Mouse (Mus musculus) embryonic facial prominence, embryonic 14.5 days (tissue): ENCODE data around the gene Npas4. TPM values are rescaled to one million over a fixed set of nuclear protein-coding genes. Genes with fewer than 3 reads are reported as not detected.
A peak's percentile ranks its signal among the peaks of the same experiment; 100 is the strongest.

Source experiments
- ATAC-seq: fragments of 200-750 bp; cut with Nextera tagmentation; 2 replicates; pipeline ENCODE4 v1.8.0; 2017; ENCODE audit warnings: low read depth, moderate number of reproducible peaks, moderate TSS enrichment
- DNase-seq: peaks from one replicate; pipeline ENCODE4 v3.0.0-alpha.2; 2015; ENCODE audit warnings: low spot score
- H3K27ac ChIP-seq: fragments of 300-500 bp; sonication (generic); replicated peaks from 2 replicates; pipeline ENCODE4 v1.5.1; 2014; ENCODE audit warnings: low read depth, mild to moderate bottlenecking, low read length, moderate library complexity
- H3K27me3 ChIP-seq: fragments of 300-500 bp; sonication (generic); replicated peaks from 2 replicates; pipeline ENCODE4 v1.6.1; 2014; ENCODE audit warnings: low read length; ENCODE audit not compliant: control insufficient read depth, insufficient read depth
- H3K36me3 ChIP-seq: fragments of 300-500 bp; sonication (generic); 2 replicates; pipeline ENCODE4 v1.6.1; 2014; ENCODE audit warnings: low read length, mixed read lengths; ENCODE audit not compliant: control insufficient read depth, insufficient read depth
- H3K4me1 ChIP-seq: fragments of 300-500 bp; sonication (generic); 2 replicates; pipeline ENCODE4 v1.6.1; 2014; ENCODE audit warnings: antibody characterized with exemption, low read length; ENCODE audit not compliant: control insufficient read depth, insufficient read depth
- H3K4me2 ChIP-seq: fragments of 300-500 bp; sonication (generic); 2 replicates; pipeline ENCODE4 v1.6.1; 2014; ENCODE audit warnings: low read depth, mild to moderate bottlenecking, low read length, moderate library complexity, mixed read lengths
- H3K4me3 ChIP-seq: fragments of 300-500 bp; sonication (generic); 2 replicates; pipeline ENCODE4 v1.5.1; 2014; ENCODE audit warnings: low read depth, mild to moderate bottlenecking, low read length
- H3K9ac ChIP-seq: fragments of 300-500 bp; sonication (generic); 2 replicates; pipeline ENCODE4 v1.6.1; 2014; ENCODE audit warnings: low read depth, mild to moderate bottlenecking, low read length, moderate library complexity, mixed read lengths
- H3K9me3 ChIP-seq: fragments of 300-500 bp; sonication (generic); 2 replicates; pipeline ENCODE4 v1.6.1; 2016; ENCODE audit warnings: low read length; ENCODE audit not compliant: control insufficient read depth
- WGBS: fragments of 180-500 bp; shearing (Covaris S2); extraction: QIAGEN DNeasy Blood & Tissue Kit; methylation state at CpG from one replicate; pipeline ENCODE4 v1.1.7; 2014; 5-methylcytosine and 5-hydroxymethylcytosine counted together
- polyA plus RNA-seq: library from polyadenylated mRNA; unstranded; fragments of >200 nt; fragmentation: Nextera tagmentation; extraction: Ambion mirVana; gene quantifications from 2 replicates; pipeline ENCODE4 v1.2.1, GENCODE M21; 2014

Npas4 gene
- polyA plus RNA-seq, 1 experiment from 2014 or later = 0.07 TPM

- peak; percentile 92 for DNase-seq
- H3K9ac ChIP-seq = peak within 1 kb of the TSS; percentile 69
- ATAC-seq = peak; percentile 93
- H3K4me2 ChIP-seq = peak within 1 kb of the TSS; percentile 76
- H3K4me1 ChIP-seq = peaks cover 5% of the 10 kb centered on the region; the same call in 1 of the 2 replicates
- WGBS = under 1% methylated on average over 27 of the region's 55 CpGs
- peak within 1 kb of the TSS; percentile 67 for H3K4me3 ChIP-seq
- H3K36me3 ChIP-seq = no peaks in the 10 kb centered on the region
- no peaks in the 10 kb centered on the region for H3K9me3 ChIP-seq
- peak within 1 kb of the TSS; percentile 17; the same call in 1 of the 2 replicates for H3K27ac ChIP-seq
- no peaks in the 10 kb centered on the region for H3K27me3 ChIP-seq
These were observed 47.4 kb downstream of the Npas4 start, which contains the start of gene Peli3 for GRCm38 (mm10) chr19:4942551-4943252. TSS of gene Peli3 (minus strand) at chr19:4943127.

- H3K4me1 ChIP-seq = peaks cover 5% of the 10 kb centered on the region; the same call in 1 of the 2 replicates
- H3K36me3 ChIP-seq = peaks cover 5% of the 10 kb centered on the region; the same call in 1 of the 2 replicates
- no peak overlapping the region for H3K27ac ChIP-seq
- 76% methylated on average over 17 of the region's 17 CpGs for WGBS
- no peak for ATAC-seq
- DNase-seq = peak; percentile 48
- H3K9ac ChIP-seq = no peak overlapping the region
- H3K27me3 ChIP-seq = no peaks in the 10 kb centered on the region
- no peak overlapping the region for H3K4me3 ChIP-seq
- no peak overlapping the region for H3K4me2 ChIP-seq
- no peaks in the 10 kb centered on the region for H3K9me3 ChIP-seq
These were observed 52.4 kb downstream of the Npas4 start for GRCm38 (mm10) chr19:4937444-4938310.

DNA sequence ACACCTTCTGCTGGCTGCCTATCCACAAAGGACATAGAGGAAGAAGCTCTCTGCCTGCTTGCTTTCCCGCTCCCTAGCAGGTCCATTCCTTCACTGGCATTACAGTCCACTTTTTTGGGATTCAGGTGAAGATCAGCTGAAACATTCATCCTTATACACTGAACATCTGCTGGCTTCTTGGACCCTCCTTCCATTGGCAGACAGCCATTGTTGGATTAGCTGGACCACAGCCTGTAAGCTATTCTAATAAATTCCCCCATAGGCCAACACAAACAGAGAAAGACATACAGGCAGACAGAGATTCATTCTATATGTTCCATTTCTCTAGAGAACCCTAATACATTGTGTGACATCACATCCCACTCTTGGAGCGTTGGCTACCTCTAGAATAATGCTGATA is 53.2 kb downstream of the Npas4 start:
- Histone ChIP-seq H3K27me3 (no peaks in the 10 kb centered on the region), H3K4me3 (no peak overlapping the region), H3K4me1 (no peaks in the 10 kb centered on the region), H3K27ac (no peak overlapping the region), H3K36me3 (peaks cover 5% of the 10 kb centered on the region; the same call in 1 of the 2 replicates), H3K9ac (no peak overlapping the region), H3K4me2 (no peak overlapping the region), H3K9me3 (no peaks in the 10 kb centered on the region)
- WGBS = 77% methylated on average over 2 of the region's 2 CpGs
- no peak for ATAC-seq
- peak; percentile 33 for DNase-seq

Other genes with a start within 250 kb of the Npas4 start
- gene Rbm4b, start 233.8 kb downstream of the Npas4 start, polyA plus RNA-seq = 41.1 and 50.0 TPM in 2 replicates
- 68.6 and 72.0 TPM in 2 replicates for gene Rbm4, start 196.4 kb downstream of the Npas4 start, polyA plus RNA-seq
- 14.9 and 17.1 TPM in 2 replicates for gene Gm21992, start 178.7 kb downstream of the Npas4 start, polyA plus RNA-seq
- gene Rbm14, start 178.7 kb downstream of the Npas4 start, polyA plus RNA-seq = 61.5 and 65.3 TPM in 2 replicates
- gene Ccs, start 151.0 kb downstream of the Npas4 start, polyA plus RNA-seq = 48.3 and 54.1 TPM in 2 replicates
- gene Ccdc87, start 150.9 kb downstream of the Npas4 start, polyA plus RNA-seq = 0.54 and 0.64 TPM in 2 replicates
- 44.1 and 50.4 TPM in 2 replicates for gene Ctsf, start 135.2 kb downstream of the Npas4 start, polyA plus RNA-seq
- 21.4 TPM in 2 replicates for gene Actn3, start 112.4 kb downstream of the Npas4 start, polyA plus RNA-seq
- gene Zdhhc24, start 111.6 kb downstream of the Npas4 start, polyA plus RNA-seq = 8.6 and 11.6 TPM in 2 replicates
- 4.2 and 5.6 TPM in 2 replicates for gene Bbs1, start 83.7 kb downstream of the Npas4 start, polyA plus RNA-seq
- gene Dpp3, start 62.0 kb downstream of the Npas4 start, polyA plus RNA-seq = 78.8 and 95.0 TPM in 2 replicates
- 2.0 and 2.3 TPM in 2 replicates for gene Peli3, start 47.2 kb downstream of the Npas4 start, polyA plus RNA-seq
- gene Mrpl11, start 28.2 kb downstream of the Npas4 start, polyA plus RNA-seq = 104 and 109 TPM in 2 replicates
- 4.0 and 4.1 TPM in 2 replicates for gene Slc29a2, start 33.5 kb upstream of the Npas4 start, polyA plus RNA-seq
- 42.9 and 51.5 TPM in 2 replicates for gene B4gat1, start 48.5 kb upstream of the Npas4 start, polyA plus RNA-seq
- gene AC124502.3, start 48.6 kb upstream of the Npas4 start, polyA plus RNA-seq = 0.51 and 1.7 TPM in 2 replicates
- 35.0 and 38.7 TPM in 2 replicates for gene Brms1, start 51.0 kb upstream of the Npas4 start, polyA plus RNA-seq
- 2.3 and 3.0 TPM in 2 replicates for gene Rin1, start 60.2 kb upstream of the Npas4 start, polyA plus RNA-seq
- 138 and 146 TPM in 2 replicates for gene Cd248, start 77.8 kb upstream of the Npas4 start, polyA plus RNA-seq
- gene Tmem151a, start 95.2 kb upstream of the Npas4 start, polyA plus RNA-seq = 2.6 and 3.0 TPM in 2 replicates
- gene Yif1a, start 98.2 kb upstream of the Npas4 start, polyA plus RNA-seq = 137 and 140 TPM in 2 replicates
- gene Cnih2, start 108.2 kb upstream of the Npas4 start, polyA plus RNA-seq = 36.0 and 45.8 TPM in 2 replicates
- gene Rab1b, start 116.8 kb upstream of the Npas4 start, polyA plus RNA-seq = 225 and 254 TPM in 2 replicates
- gene Klc2, start 128.2 kb upstream of the Npas4 start, polyA plus RNA-seq = 13.1 and 15.3 TPM in 2 replicates